Mouse (Mus musculus): Measurements from ENCODE around the gene Tut7.
"Not testable (repeated sequence)": the region's sequence is repeated elsewhere in the genome, so short reads cannot be mapped to it uniquely, and the experiment has no call there.

Gene Tut7

DNA sequence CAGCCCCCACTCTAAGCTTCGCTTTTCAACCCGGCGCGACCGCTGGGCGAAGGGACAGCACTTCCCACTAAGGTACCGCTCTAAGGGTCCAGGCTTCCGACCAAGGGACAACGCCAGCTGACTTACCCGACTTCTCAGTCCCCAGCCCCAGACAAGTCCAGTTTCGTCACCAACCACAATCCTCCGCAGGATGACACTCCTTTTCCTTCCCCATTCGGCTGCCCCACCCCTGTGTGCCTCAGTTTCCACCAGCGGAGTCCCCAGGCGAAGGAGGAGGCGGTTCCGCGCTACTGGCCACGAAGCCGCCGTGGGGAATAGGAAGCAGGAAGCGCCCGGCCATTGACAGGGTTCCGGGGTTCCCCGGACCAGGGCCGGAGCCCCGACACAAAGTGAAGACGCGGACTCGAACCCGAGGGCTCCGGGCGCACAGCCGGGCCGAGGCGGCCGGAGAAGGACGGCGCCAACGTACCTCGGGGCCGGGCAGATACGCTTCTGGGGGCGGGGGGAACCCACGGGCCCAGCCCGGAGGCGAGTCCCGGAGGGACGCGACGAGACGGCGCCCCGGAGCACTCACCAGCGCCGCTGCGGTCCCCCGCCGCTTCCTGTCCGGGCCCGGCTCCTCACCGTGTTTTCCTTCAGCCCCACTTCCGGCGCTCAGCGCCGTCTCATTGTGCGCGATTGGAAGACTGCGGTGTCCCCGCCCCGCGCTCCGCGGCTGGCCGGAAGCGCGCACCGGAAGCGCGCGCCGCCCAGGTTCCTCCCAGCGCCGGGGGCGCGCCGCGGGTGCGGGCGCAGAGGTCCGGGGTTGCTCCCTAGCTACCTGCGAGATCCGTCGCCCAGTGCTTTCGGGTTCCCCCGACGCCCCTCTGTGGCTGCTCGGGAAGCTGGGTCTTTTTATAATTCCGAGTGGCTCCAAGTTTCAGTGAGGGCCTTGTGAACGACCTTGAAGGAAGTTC is at the start of gene Tut7:
Gene Tut7 (minus strand): TSS at position 641 of the 956 bp plus-strand sequence.
- POLR2A ChIA-PET = interaction anchor here in 3 of 4 experiments (0.6 to 3.5 kb wide), 28 partner anchors 8 to 612 kb away, joined by 3 to 35 read pairs (median 4); partner anchors contain the start of genes Isca1 (in 3 of the 3) and Gas1 (in 1 of the 3)
- CTCF ChIA-PET = interaction anchor here in 1 of 4 experiments (0.6 to 1.2 kb wide), 2 partner anchors 12 to 18 kb away, joined by 5 read pairs; no protein-coding TSS in a partner anchor

DNA sequence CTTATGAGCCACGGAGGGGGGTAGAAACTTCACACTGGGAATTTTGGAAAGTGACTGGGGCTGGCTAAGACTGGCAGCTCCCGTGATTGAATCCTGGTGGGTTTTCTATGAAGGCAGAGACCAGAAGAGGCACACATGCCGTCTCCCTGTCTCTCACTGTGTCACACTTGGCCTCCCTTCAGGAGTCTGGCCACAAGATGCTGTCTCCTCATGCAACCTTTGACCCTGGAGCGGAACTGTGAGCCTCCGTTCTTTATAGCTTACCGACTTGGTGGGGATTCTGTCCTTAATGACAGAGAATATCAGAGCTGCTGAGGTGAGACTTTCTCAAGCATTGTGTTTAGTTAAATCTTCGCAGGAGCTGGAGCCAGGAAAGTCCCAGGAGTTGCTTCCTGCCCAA is 49.5 kb upstream of the Tut7 start:
- ChIA-PET CTCF (interaction anchor here in 1 of 4 experiments (1.4 kb wide), 1 partner anchor 16 kb away, joined by 3 read pairs; no protein-coding TSS in a partner anchor), POLR2A (no interaction called here)

DNA sequence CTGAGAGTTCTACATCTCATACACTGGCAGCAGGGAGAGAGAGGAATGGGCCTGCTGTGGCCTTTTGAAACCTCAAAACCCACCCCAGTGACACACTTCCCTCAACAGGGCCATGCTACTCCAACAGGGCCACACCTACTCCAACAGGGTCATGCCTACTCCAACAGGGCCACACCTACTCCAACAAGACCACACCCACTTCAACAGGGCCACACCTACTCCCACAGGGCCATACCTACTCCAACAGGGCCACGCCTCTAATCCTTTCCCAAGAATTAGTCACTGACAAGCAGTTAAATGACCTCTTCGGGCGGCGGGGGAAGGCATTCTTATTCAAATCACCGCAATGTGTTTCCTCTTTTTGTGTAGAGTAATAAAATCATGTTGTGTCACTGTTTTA is 47.1 kb upstream of the Tut7 start:
- POLR2A ChIA-PET = no interaction called here
- CTCF ChIA-PET = no interaction called here

DNA sequence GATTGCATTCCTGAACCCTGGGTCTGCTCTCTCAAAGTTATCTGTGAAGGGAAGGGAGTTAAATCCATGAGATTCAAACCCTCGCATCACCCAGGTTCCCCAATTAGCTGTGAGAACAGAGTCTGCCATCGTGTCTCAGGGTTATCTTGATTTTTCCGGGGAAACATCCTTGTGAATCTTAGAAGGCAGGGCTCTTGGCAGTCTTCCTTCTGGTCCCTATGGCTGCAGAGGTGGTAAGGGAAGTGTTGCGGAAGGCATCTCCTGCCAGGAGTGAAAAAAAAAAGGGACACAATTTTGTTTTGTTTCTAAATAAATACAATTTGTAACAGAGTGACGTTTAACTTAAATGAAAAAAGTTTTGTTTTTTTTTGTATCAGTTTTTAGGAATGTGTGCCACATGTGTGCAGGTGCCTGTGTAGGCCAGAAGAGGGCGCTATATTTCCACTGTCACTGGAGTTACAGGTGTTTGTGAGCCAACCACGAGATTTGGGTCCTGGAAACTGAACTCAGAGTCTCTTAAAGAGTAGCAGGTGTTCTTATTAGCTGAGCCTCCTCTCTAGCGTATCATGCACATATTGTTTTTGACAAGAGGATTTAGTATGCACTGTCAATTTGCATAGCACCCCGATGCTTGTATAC is 45.2 kb upstream of the Tut7 start:
- POLR2A ChIA-PET = interaction anchor here in 1 of 4 experiments (1.4 kb wide), 1 partner anchor 15 kb away, joined by 5 read pairs; no protein-coding TSS in a partner anchor

DNA sequence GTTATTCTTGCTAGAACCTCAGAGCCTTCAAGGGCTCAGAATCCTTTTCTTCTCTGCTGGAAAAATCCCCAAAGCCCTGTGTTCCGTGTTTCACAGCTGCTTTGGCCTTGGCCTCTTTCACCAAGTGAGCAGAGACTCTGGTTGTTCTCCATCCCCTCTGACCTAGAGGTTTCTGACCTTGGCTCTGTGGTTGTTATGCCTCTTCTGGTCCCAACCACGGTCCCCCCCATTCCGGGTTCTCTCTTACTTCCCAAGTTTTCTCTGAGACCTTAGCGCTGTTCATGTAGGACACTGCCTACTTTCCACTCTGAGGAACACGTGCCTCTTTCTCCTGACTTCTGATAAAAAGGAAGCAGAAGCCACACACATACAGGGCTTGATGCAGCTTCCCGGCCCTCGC is 44.2 kb upstream of the Tut7 start:
- CTCF ChIA-PET = no interaction called here
- POLR2A ChIA-PET = interaction anchor here in 1 of 4 experiments (1.4 kb wide), 1 partner anchor 14 kb away, joined by 5 read pairs; no protein-coding TSS in a partner anchor

More for the DNA sequence above, 45.2 kb upstream of the Tut7 start:
- CTCF ChIA-PET = interaction anchor here in 1 of 4 experiments (0.8 kb wide), 1 partner anchor 518 kb away, joined by 3 read pairs; no protein-coding TSS in a partner anchor

DNA sequence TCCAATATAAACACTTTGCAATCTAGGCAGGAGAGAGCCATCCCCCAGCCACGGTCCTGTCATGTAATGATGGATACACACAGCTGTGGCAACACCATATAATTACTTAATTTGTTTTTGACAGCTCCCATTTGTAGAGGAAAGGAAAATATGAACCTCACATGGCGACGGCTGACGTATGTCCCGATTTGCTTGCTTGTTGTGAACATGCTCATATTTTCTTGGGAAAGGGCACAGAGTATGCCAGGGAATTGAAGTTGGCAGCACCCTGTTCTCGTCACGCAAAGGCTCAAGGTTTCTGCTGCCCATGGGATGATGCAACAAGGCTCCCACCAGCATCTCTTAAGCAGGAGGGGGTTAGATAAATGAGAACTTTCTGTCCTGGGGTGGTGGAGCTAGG is 36.6 kb upstream of the Tut7 start:
- CTCF ChIA-PET = interaction anchor here in 1 of 4 experiments (0.6 kb wide), 2 partner anchors 493 to 544 kb away, joined by 4 to 5 read pairs; no protein-coding TSS in a partner anchor
- POLR2A ChIA-PET = no interaction called here

DNA sequence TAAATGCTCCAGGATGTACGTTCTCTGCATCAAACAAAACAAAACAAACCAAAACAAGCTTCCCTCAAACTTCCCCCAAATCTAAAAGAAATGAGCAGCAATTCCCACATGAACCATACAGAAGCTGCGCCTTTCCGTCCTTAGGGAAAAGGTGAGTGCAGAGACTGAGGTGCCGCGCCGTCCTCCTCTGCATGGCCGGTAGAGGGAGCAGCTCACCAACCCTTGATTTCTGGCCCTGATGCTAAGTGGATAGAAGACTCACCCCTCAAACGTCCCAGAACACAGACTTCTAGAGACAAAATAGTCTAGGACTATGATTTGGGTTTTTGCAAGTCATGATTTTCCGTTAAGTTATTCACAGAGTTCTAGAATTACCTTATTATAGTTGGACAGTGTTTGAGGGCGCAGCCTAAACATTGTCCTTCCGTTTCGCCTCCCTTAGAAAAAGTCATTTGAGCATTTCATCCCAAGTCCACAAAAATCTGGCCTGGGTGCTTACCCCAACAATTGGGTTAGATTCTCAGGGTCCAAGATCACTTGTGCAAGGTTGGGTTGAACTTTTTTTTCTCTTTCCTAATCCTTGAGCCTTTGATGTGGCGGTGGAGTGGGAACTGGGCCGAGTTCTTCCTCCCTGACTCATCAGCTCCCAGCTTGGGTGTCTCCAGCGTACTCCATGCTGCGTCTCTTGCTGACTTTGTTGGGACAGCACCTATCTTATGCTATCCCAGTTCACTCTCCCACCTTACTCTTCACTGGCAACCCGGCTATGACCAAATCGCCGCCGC is 33.5 kb upstream of the Tut7 start:
- POLR2A ChIA-PET = interaction anchor here in 2 of 4 experiments (0.5 to 1.5 kb wide), 2 partner anchors 17 to 299 kb away, joined by 3 to 7 read pairs; no protein-coding TSS in a partner anchor
- CTCF ChIA-PET = interaction anchor here in 3 of 4 experiments (0.5 to 2.4 kb wide), 17 partner anchors 8 to 998 kb away, joined by 3 to 10 read pairs (median 4); no protein-coding TSS in a partner anchor

DNA sequence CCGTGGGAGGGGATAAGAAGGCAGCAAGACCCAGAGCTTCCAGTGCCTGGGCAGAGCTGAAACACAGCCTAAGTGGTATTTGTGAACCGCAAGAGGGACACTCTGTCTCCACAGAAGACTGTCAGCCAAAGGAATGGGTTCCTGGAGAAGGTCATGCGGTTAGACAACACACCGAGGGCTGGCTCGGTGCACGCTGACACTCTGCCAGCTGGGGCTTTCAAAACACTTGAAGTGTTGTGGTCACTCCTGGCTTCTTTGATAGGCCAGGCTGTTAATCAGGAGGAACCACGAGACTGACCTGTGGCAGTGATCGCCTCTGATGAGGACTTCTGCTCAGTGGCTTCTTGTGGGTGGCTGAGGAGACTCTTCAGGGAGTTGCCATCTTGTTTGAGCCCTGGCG is 30.5 kb upstream of the Tut7 start:
- CTCF ChIA-PET = interaction anchor here in 2 of 4 experiments (0.6 to 2.4 kb wide), 2 partner anchors 13 to 324 kb away, joined by 5 to 8 read pairs; partner anchors contain the start of gene Gas1 (in 1 of the 2)

DNA sequence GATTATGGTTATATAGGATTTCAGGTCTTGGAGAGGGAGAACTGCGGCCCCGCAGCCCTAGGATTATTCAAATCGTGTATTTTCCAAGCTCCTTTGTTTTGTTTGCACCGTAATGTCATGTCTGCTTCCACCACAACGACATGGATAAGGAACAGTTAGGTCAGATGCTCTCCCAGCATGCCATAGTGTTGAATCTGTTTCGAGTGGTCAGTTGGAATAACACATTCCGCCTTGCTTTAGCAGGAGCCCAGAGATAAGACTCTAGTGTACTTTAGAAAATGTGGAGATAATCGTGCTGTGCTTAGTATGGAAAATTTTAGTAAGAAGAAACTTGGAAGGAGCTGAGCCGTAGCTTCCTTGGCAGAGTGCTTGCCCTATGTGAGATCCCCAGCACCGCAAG is 27.4 kb upstream of the Tut7 start:
- CTCF ChIA-PET = interaction anchor here in 1 of 4 experiments (2.6 kb wide), 1 partner anchor 10 kb away, joined by 9 read pairs; no protein-coding TSS in a partner anchor
- POLR2A ChIA-PET = interaction anchor here in 2 of 4 experiments (0.7 kb wide), 2 partner anchors 19 to 226 kb away, joined by 3 to 4 read pairs; no protein-coding TSS in a partner anchor

More for the DNA sequence above, 30.5 kb upstream of the Tut7 start:
- POLR2A ChIA-PET = interaction anchor here in 2 of 4 experiments (1.0 to 1.7 kb wide), 4 partner anchors 14 to 611 kb away, joined by 3 to 5 read pairs (median 4); partner anchors contain the start of gene Gas1 (in 1 of the 2)

DNA sequence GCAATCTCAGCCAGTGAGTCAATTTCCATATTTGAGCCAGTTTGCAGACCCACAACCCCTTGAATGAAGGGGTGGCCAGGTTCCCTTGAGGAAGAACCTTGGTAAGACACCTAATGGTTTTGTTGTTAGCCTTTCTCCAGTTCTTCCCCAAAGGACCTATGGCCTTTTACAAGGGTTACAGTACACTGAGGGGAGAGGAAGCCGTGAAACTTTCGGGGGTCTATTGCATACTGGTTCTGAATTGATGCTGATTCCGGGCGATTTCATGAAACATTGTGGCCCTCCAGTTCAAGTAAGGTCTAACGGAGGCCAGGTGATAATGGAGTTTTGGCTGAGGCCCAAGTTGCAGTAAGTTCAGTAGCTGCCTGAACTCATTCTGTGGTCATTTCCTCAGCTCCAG is 21.7 kb upstream of the Tut7 start:
- CTCF ChIA-PET = no interaction called here
- POLR2A ChIA-PET = no interaction called here

DNA sequence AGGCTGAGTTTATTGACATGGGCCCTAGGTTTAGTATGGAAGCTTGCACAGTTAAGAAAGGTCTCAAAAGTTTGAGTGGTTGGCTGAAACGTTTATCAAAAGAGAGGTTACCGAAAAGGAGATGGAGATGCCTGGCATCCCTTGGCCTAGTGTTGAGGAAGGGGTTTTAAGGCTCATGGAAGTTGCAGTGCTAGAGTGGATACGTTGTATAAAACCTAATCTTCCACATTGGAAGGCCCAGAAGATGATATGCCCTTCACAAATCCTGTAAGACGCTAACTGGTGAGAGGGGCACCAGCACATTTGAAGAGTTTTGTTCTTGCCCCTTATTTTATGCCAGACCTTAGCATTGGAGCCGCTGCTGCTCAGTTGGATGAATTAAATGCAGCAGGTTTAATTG is 21.0 kb upstream of the Tut7 start:
- CTCF ChIA-PET = no interaction called here
- POLR2A ChIA-PET = interaction anchor here in 1 of 4 experiments (1.3 kb wide), 1 partner anchor 9 kb away, joined by 5 read pairs; no protein-coding TSS in a partner anchor

DNA sequence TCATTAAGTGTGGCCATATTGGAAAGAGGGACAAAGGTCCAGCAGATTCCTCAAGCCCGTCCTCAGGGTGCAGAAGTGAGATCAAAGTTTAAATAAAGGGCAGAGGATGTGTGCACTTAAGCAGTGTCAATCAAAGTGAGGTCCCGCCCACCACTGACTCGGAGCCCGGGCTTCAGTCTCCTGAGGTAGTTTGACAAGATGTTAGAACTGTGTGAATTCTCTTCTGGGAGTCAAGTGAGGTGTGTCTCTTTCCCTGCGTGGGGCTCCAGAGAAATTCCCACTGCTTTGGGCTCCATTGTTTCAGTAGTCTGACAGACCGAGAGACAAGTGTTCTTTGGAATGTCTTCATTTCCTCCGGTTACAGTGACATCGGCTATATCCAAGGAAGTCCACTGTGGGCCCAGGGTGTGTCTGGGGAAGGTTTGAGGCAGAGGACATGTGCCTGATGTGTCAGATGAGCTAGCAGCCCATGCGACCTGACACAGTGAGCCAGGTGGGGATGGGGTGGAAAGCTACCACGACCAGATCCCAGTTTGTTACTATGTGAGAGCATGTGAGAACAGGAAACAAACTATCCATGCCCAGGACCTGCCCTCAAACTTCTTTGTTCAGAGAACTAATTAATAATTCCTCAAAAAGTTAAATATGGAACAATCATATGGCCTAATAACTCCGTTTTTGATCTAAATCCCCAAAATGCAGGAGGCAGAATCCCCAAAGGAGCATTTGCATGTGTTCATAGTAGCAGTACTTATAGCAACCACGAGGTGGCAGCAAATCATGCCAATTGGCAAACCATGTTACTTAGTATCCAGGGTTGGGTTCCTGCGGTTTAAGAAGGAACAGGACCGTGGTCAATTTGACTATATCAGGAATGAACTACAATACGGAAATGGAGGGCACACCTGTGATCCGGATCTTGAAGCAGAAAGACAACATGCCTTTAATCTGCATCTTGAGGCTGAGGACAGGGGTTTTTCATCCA is 19.6 kb upstream of the Tut7 start:
- CTCF ChIA-PET = interaction anchor here in 1 of 4 experiments (1.3 to 3.1 kb wide), 2 partner anchors 16 to 72 kb away, joined by 5 to 12 read pairs; no protein-coding TSS in a partner anchor
- POLR2A ChIA-PET = interaction anchor here in 2 of 4 experiments (0.6 to 1.3 kb wide), 2 partner anchors 10 kb away, joined by 3 to 5 read pairs; no protein-coding TSS in a partner anchor

DNA sequence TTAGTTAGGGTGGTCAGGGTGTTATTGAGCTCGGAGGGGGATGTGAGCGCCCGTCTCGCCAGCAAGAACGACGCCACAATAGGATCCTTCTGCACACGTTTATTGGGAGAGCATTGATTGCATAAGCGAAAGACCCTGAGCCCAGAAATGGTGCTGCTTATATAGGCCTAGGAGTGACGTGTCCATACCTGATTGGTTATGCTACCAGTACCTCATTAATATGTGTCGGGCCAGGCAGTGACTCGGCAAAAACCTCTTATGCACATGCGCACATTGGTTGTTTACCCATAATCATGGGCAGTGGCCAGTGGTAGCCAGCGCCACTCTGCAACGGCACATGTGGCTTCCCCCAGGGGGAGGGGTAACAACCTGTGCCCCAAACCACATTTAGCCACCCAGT is 18.8 kb upstream of the Tut7 start:
- CTCF ChIA-PET = interaction anchor here in 1 of 4 experiments (0.7 to 3.1 kb wide), 3 partner anchors 16 to 538 kb away, joined by 4 to 12 read pairs (median 4); no protein-coding TSS in a partner anchor
- POLR2A ChIA-PET = not testable (repeated sequence)

DNA sequence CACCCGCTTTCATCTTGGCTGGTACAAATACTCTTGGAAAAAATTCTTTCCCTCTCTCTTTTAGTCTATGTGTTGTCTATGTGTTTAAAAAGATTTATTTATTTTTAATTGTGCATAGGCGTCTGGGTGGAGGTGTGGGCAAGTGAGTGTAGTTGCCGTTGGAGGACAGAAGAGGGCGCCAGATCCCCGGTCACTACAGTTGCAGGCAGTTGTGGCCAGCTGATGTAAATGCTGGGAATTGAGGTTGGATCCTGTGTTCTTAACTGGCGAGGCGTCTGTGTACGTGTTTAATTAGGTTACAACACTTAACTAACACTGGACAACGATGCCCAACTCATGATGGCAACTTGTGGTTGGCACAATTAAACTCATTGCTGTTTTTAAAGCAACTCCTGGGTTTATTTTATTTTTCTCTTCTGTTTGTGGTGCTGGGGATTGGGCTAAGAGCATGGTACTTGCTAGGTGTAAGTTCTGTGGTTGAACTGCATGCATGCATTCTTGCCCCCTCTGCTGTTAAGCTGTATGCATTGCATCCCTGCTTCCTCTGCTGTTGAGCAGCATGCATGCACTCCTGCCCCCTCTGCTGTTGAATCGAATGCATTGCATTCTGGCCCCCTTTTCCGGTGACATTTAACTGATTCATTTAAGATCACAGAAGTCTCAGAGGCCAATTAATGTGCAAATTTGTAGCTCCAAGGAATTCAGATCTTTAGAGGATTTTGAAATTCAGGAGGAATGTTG is 17.7 kb upstream of the Tut7 start:
- POLR2A ChIA-PET = interaction anchor here in 2 of 4 experiments (0.8 to 1.5 kb wide), 5 partner anchors 12 to 335 kb away, joined by 3 to 8 read pairs (median 4); partner anchors contain the start of gene Tut7 (in 2 of the 2)
- CTCF ChIA-PET = interaction anchor here (0.6 to 3.1 kb wide), 36 partner anchors 8 to 1097 kb away, joined by 3 to 12 read pairs (median 4); partner anchors contain the start of genes Isca1 (in 1 of the 4) and Tut7 (in 1 of the 4)

DNA sequence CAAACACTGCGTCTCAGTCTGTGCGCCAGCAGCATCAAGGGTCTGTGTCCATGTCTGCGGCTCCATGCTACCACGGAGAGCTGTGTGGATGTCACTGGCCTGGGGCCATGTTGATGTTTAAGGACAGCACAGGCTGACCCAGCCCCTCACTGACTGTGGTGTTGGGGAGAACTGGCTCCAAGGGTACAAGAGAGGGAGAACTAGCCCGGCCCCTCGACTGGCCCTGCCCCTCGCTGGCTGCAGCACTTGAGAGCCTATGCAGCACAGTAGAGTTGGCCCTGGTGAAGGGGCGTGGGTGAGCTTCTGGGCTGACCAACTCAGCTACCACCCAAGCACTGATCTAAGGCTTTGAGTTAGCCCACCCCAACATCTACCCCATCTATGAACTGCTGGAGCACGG is 16.4 kb upstream of the Tut7 start:
- ChIA-PET POLR2A (interaction anchor here in 2 of 4 experiments (1.1 to 1.6 kb wide), 5 partner anchors 16 to 337 kb away, joined by 3 to 4 read pairs (median 3); partner anchors contain the start of gene Tut7 (in 1 of the 2)), CTCF (interaction anchor here in 2 of 4 experiments (2.1 to 3.1 kb wide), 2 partner anchors 13 to 17 kb away, joined by 10 to 12 read pairs; no protein-coding TSS in a partner anchor)

DNA sequence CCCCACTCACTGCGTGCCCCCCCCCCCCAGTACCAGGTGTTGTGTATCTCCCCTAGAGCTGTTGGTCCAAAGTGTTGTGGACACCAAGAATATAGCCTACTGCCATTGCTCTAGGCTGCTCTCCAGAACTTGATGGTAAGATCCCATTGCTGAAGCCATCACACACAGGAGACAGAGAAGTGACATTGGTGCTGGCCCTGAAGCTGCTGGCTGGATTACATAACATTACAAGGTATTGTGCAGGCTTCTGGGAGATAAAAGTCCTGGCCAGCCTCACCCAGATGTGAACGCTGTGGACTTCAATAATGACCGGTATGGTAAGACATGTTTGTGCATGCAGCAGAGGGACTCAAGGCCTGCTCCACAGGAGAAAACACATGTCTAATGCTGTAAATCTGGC is 15.5 kb upstream of the Tut7 start:
- ChIA-PET POLR2A (interaction anchor here in 3 of 4 experiments (0.6 to 1.6 kb wide), 6 partner anchors 18 to 338 kb away, joined by 3 to 4 read pairs (median 4); no protein-coding TSS in a partner anchor), CTCF (interaction anchor here in 1 of 4 experiments (0.6 kb wide), 1 partner anchor 319 kb away, joined by 4 read pairs; no protein-coding TSS in a partner anchor)

Measured in embryonic stem cell, embryonic (primary cell).